Mouse (Mus musculus) heart, adult 2 months (tissue): ENCODE data around the gene Tmem184a.

Experiments
- EP300 ChIP-seq: fragments of 200-500 bp; IDR thresholded peaks from 2 replicates; pipeline ENCODE4 v1.6.1; 2011; ENCODE audit warnings: low read depth, low read length, control low read depth; ENCODE audit not compliant: insufficient read depth
- POLR2A ChIP-seq: fragments of 200-500 bp; IDR thresholded peaks from 2 replicates; pipeline ENCODE4 v1.6.1; 2011; ENCODE audit warnings: mild to moderate bottlenecking, low read depth, low read length, control low read depth; ENCODE audit not compliant: insufficient read depth

DNA sequence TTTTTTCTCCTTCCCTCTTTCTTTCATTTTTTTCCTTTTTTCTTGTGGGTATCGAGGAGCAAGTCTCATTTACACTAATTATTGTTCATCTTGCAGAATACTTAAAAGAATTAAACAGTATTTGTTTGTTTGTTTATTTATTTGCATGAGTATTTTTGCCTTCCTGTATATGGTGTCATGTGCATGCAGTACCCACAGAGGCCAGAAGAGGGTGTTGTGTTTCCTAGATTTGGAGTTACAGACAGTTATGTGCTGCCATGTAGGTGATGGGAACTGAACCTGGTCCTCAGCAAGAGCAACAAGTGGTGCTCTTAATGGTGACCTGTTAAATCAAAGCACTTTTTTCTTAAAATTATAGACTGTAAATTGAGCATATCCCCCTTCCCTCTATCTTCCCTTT is 7.9 kb upstream of the Tmem184a start:
- TF ChIP-seq POLR2A (no peak), EP300 (no peak)
